Mouse (Mus musculus) MEL (cell line): ENCODE measurements around the gene Aff4. TPM values are rescaled to one million over a fixed set of nuclear protein-coding genes. Genes with fewer than 3 reads are reported as not detected.

Experiments
- DNase-seq: peaks from one replicate; pipeline ENCODE4 v3.0.0; 2011; ENCODE audit warnings: low read depth, low spot score
- H3K27ac ChIP-seq: 2 replicates; pipeline ENCODE4 v1.5.1; 2012; ENCODE audit warnings: low read depth, mild to moderate bottlenecking, control low read depth, low read length, moderate library complexity; ENCODE audit not compliant: control insufficient read depth
- H3K27me3 ChIP-seq, 2 experiments: fragments of 150-350 bp in 1 of 2; sonication (generic) in 1 of 2; 2 replicates each; pipeline ENCODE4 v1.6.1; 2012; ENCODE audit warnings: low read length in 2 of 2, mild to moderate bottlenecking in 2 of 2, improper control_type of control experiment in 1 of 2, moderate library complexity in 1 of 2; ENCODE audit not compliant: insufficient read depth in 2 of 2, control insufficient read depth in 1 of 2
- H3K36me3 ChIP-seq, 2 experiments: 2 replicates each; pipeline ENCODE4 v1.6.1; 2012 to 2014; ENCODE audit warnings: low read length in 2 of 2, improper control_type of control experiment in 1 of 2, inconsistent platforms in 1 of 2, mild to moderate bottlenecking in 1 of 2; ENCODE audit not compliant: insufficient read depth in 2 of 2, control insufficient read depth in 1 of 2
- H3K4me1 ChIP-seq, 2 experiments: fragments of 150-350 bp in 1 of 2; sonication (generic) in 1 of 2; 2 replicates each; pipeline ENCODE4 v1.6.1; 2012; ENCODE audit warnings: low read length in 2 of 2, improper control_type of control experiment in 1 of 2, mild to moderate bottlenecking in 1 of 2; ENCODE audit not compliant: insufficient read depth in 2 of 2, control insufficient read depth in 1 of 2
- H3K4me3 ChIP-seq, 2 experiments: fragments of 150-350 bp in 1 of 2; sonication (generic) in 1 of 2; 2 replicates each; pipeline ENCODE4 v1.5.1; 2012; ENCODE audit warnings: low read depth in 2 of 2, low read length in 2 of 2, mild to moderate bottlenecking in 2 of 2, moderate library complexity in 2 of 2, control low read depth in 1 of 2, improper control_type of control experiment in 1 of 2; ENCODE audit not compliant: control insufficient read depth in 1 of 2, insufficient read depth in 1 of 2
- H3K79me2 ChIP-seq: 2 replicates; pipeline ENCODE4 v1.6.1; 2012; ENCODE audit warnings: mild to moderate bottlenecking, low read length, moderate library complexity; ENCODE audit not compliant: control insufficient read depth, poor library complexity, insufficient read depth
- H3K9ac ChIP-seq: 2 replicates; pipeline ENCODE4 v1.6.1; 2012; ENCODE audit warnings: low read depth, mild to moderate bottlenecking, control low read depth, low read length, moderate library complexity; ENCODE audit not compliant: control insufficient read depth, poor library complexity, severe bottlenecking
- H3K9me3 ChIP-seq: fragments of 150-350 bp; sonication (generic); replicated peaks from 2 replicates; pipeline ENCODE4 v1.6.1; 2012; ENCODE audit warnings: mild to moderate bottlenecking, low read length, improper control_type of control experiment, moderate library complexity; ENCODE audit not compliant: insufficient read depth
- CHD1 ChIP-seq: IDR thresholded peaks from 2 replicates; pipeline ENCODE4 v1.6.1; 2012; ENCODE audit warnings: low read depth, mild to moderate bottlenecking, inconsistent platforms, low read length, improper control_type of control experiment
- CHD2 ChIP-seq: IDR thresholded peaks from 2 replicates; pipeline ENCODE4 v1.6.1; 2011; ENCODE audit warnings: low read length, improper control_type of control experiment
- CTCF ChIP-seq, 3 experiments: IDR thresholded peaks in 2 of 3; conservative IDR thresholded peaks in 1 of 3; 2 replicates each; pipeline ENCODE4 v1.5.1; 2011 to 2012; ENCODE audit warnings: low read length in 3 of 3, low read depth in 2 of 3, mild to moderate bottlenecking in 2 of 3, improper control_type of control experiment in 1 of 3, inconsistent platforms in 1 of 3, mixed read lengths in 1 of 3, moderate library complexity in 1 of 3; ENCODE audit not compliant: control insufficient read depth in 1 of 3, insufficient read depth in 1 of 3, poor library complexity in 1 of 3, severe bottlenecking in 1 of 3
- ELF1 ChIP-seq: IDR thresholded peaks from 2 replicates; pipeline ENCODE4 v1.6.1; 2014; ENCODE audit warnings: low read depth, mild to moderate bottlenecking, inconsistent platforms, low read length, improper control_type of control experiment, moderate library complexity
- EP300 ChIP-seq, 2 experiments: IDR thresholded peaks; 2 replicates each; pipeline ENCODE4 v1.6.1; 2011; ENCODE audit warnings: improper control_type of control experiment in 2 of 2, low read length in 2 of 2, low read depth in 1 of 2, mild to moderate bottlenecking in 1 of 2
- GABPA ChIP-seq: IDR thresholded peaks from 2 replicates; pipeline ENCODE4 v1.6.1; 2012; ENCODE audit warnings: low read depth, mild to moderate bottlenecking, inconsistent platforms, low read length, improper control_type of control experiment, moderate library complexity
- GATA1 ChIP-seq: IDR thresholded peaks from 2 replicates; pipeline ENCODE4 v1.6.1; 2011; ENCODE audit warnings: low read depth, low read length, improper control_type of control experiment
- HCFC1 ChIP-seq: IDR thresholded peaks from 2 replicates; pipeline ENCODE4 v1.6.1; 2012; ENCODE audit warnings: low read depth, mild to moderate bottlenecking, inconsistent platforms, low read length, improper control_type of control experiment, moderate library complexity
- JUND ChIP-seq: IDR thresholded peaks from 2 replicates; pipeline ENCODE4 v1.6.1; 2011; ENCODE audit warnings: low read depth, mild to moderate bottlenecking, improper control_type of control experiment, low read length
- MAZ ChIP-seq: IDR thresholded peaks from 2 replicates; pipeline ENCODE4 v1.6.1; 2012; ENCODE audit warnings: low read depth, mild to moderate bottlenecking, inconsistent platforms, low read length, improper control_type of control experiment
- MEF2A ChIP-seq: IDR thresholded peaks from 2 replicates; pipeline ENCODE4 v1.6.1; 2014; ENCODE audit warnings: low read depth, mild to moderate bottlenecking, inconsistent platforms, low read length, improper control_type of control experiment; ENCODE audit not compliant: poor library complexity, insufficient replicate concordance, severe bottlenecking; ENCODE audit errors: extremely low read depth
- MXI1 ChIP-seq: IDR thresholded peaks from 2 replicates; pipeline ENCODE4 v1.6.1; 2011; ENCODE audit warnings: mild to moderate bottlenecking, low read depth, low read length, improper control_type of control experiment
- NELFE ChIP-seq: IDR thresholded peaks from 2 replicates; pipeline ENCODE4 v1.6.1; 2011; ENCODE audit warnings: low read depth, low read length, improper control_type of control experiment
- POLR2A ChIP-seq, 2 experiments: IDR thresholded peaks; 2 replicates each; pipeline ENCODE4 v1.6.1; 2011 to 2012; ENCODE audit warnings: low read length in 2 of 2, mild to moderate bottlenecking in 2 of 2, control low read depth in 1 of 2, improper control_type of control experiment in 1 of 2, low read depth in 1 of 2, moderate library complexity in 1 of 2; ENCODE audit not compliant: control insufficient read depth in 1 of 2, insufficient read depth in 1 of 2, poor library complexity in 1 of 2
- RAD21 ChIP-seq: IDR thresholded peaks from 2 replicates; pipeline ENCODE4 v1.6.1; 2011; ENCODE audit warnings: mild to moderate bottlenecking, low read depth, low read length, improper control_type of control experiment
- SIN3A ChIP-seq: IDR thresholded peaks from 2 replicates; pipeline ENCODE4 v1.6.1; 2012; ENCODE audit warnings: low read length, improper control_type of control experiment, inconsistent platforms
- TBP ChIP-seq: IDR thresholded peaks from 2 replicates; pipeline ENCODE4 v1.8.0; 2011; ENCODE audit warnings: low read depth, low read length, improper control_type of control experiment
- USF1 ChIP-seq: IDR thresholded peaks from 2 replicates; pipeline ENCODE4 v1.6.1; 2014; ENCODE audit warnings: low read depth, mild to moderate bottlenecking, inconsistent platforms, low read length, improper control_type of control experiment, moderate library complexity
- ZC3H11A ChIP-seq: IDR thresholded peaks from 2 replicates; pipeline ENCODE4 v1.6.1; 2012; ENCODE audit warnings: low read depth, mild to moderate bottlenecking, inconsistent platforms, low read length, improper control_type of control experiment
- ZKSCAN1 ChIP-seq: IDR thresholded peaks from 2 replicates; pipeline ENCODE4 v1.6.1; 2012; ENCODE audit warnings: low read depth, mild to moderate bottlenecking, inconsistent platforms, low read length, improper control_type of control experiment, moderate library complexity
- ZMIZ1 ChIP-seq: IDR thresholded peaks from 2 replicates; pipeline ENCODE4 v1.6.1; 2012; ENCODE audit warnings: low read depth, mild to moderate bottlenecking, inconsistent platforms, low read length, improper control_type of control experiment, moderate library complexity
- ZNF384 ChIP-seq: IDR thresholded peaks from 2 replicates; pipeline ENCODE4 v1.6.1; 2012; ENCODE audit warnings: low read depth, mild to moderate bottlenecking, inconsistent platforms, low read length, improper control_type of control experiment
- polyA plus RNA-seq, 2 experiments: library from polyadenylated mRNA; stranded (reverse) in 1 of 2; unstranded in 1 of 2; fragments of >175 nt in 1 of 2; fragments of >200 nt in 1 of 2; gene quantifications; 2 replicates each; pipeline versions ENCODE4 v1.2.1 to v1.2.4; 2012; ENCODE audit warnings: low replicate concordance in 2 of 2, low read depth in 1 of 2; ENCODE audit not compliant: insufficient read length in 2 of 2, insufficient read depth in 1 of 2, missing spikeins in 1 of 2
- total RNA-seq: library from RNA; depleted of rRNA; stranded (reverse); fragments of 300-350 nt; gene quantifications from 2 replicates; pipeline ENCODE4 v1.2.3, GENCODE M21; 2012

Aff4 gene
- total and polyA plus RNA-seq, 3 experiments: 29.0 to 268 (median 47.7) TPM

GRCm38 (mm10) chr11:53393856-53394255 lies 43.2 kb downstream of the Aff4 start:
- Histone ChIP-seq H3K79me2 (no peaks in the 10 kb centered on the region), H3K9me3 (no peaks in the 10 kb centered on the region), H3K36me3 (peaks cover 16 to 53% of the 10 kb centered on the region in 2 experiments), H3K27me3 (no peaks in the 10 kb centered on the region), H3K4me1 (peaks cover 0 to 3% of the 10 kb centered on the region in 2 experiments; a peak in 3 of 4 replicates), H3K9ac (no peak overlapping the region), H3K27ac (no peak overlapping the region), H3K4me3 (no peak overlapping the region)
- DNase-seq: no peak
- no peak for TF ChIP-seq TBP
- TF ChIP-seq MAZ: no peak
- no peak for TF ChIP-seq NELFE
- TF ChIP-seq CHD1: no peak
- TF ChIP-seq HCFC1: no peak
- no peak for TF ChIP-seq RAD21
- no peak for TF ChIP-seq GABPA
- TF ChIP-seq CTCF (IDR thresholded peaks at IDR 0.05 in 2 of 3, conservative IDR thresholded peaks at IDR 0.05 in 1 of 3; ENCODE audit: control insufficient read depth in 1 of 3, insufficient read depth in 1 of 3, low read depth in 2 of 3, low read length in 3 of 3, poor library complexity in 1 of 3, severe bottlenecking in 1 of 3): no peak
- TF ChIP-seq POLR2A (IDR thresholded peaks at IDR 0.05; ENCODE audit: control insufficient read depth in 1 of 2, insufficient read depth in 1 of 2, low read depth in 1 of 2, low read length in 2 of 2, poor library complexity in 1 of 2): no peak
- TF ChIP-seq CHD2: no peak
- TF ChIP-seq ELF1: no peak
- TF ChIP-seq USF1: no peak
- no peak for TF ChIP-seq MXI1
- TF ChIP-seq MEF2A: no peak

- peaks cover 0 to 9% of the 10 kb centered on the region in 2 experiments; a peak in 2 of 4 replicates for H3K4me1 ChIP-seq
- no peak overlapping the region for H3K4me3 ChIP-seq
- no peak overlapping the region for H3K9ac ChIP-seq
- H3K36me3 ChIP-seq: peaks cover 18 to 57% of the 10 kb centered on the region in 2 experiments
- H3K9me3 ChIP-seq: no peaks in the 10 kb centered on the region
- peak; percentile 37 for DNase-seq
- no peak for TF ChIP-seq SIN3A
- no peak for TF ChIP-seq ZKSCAN1
- peak; percentile 77 for TF ChIP-seq ZNF384
- TF ChIP-seq JUND: no peak
- peak; percentile 75 for TF ChIP-seq GATA1
- TF ChIP-seq ZC3H11A: no peak
- TF ChIP-seq POLR2A (IDR thresholded peaks at IDR 0.05; ENCODE audit: control insufficient read depth in 1 of 2, insufficient read depth in 1 of 2, low read depth in 1 of 2, low read length in 2 of 2, poor library complexity in 1 of 2): no peak
- peak; percentile 43 to 54; a peak in 2 of 4 replicates for TF ChIP-seq EP300 (IDR thresholded peaks at IDR 0.05; ENCODE audit: low read depth in 1 of 2, low read length in 2 of 2)
- no peak for TF ChIP-seq ZMIZ1
- TF ChIP-seq, all 39 proteins: peak for 3
- Histone ChIP-seq H3K27me3 (no peaks in the 10 kb centered on the region), H3K27ac (peak overlapping the region; percentile 31; the same call in 1 of the 2 replicates), H3K79me2 (no peaks in the 10 kb centered on the region)
Observed at GRCm38 (mm10) chr11:53403638-53404037, 53.0 kb downstream of the Aff4 start.
